Mouse (Mus musculus): ENCODE results near the gene Ccl22.

Ccl22 gene

DNA sequence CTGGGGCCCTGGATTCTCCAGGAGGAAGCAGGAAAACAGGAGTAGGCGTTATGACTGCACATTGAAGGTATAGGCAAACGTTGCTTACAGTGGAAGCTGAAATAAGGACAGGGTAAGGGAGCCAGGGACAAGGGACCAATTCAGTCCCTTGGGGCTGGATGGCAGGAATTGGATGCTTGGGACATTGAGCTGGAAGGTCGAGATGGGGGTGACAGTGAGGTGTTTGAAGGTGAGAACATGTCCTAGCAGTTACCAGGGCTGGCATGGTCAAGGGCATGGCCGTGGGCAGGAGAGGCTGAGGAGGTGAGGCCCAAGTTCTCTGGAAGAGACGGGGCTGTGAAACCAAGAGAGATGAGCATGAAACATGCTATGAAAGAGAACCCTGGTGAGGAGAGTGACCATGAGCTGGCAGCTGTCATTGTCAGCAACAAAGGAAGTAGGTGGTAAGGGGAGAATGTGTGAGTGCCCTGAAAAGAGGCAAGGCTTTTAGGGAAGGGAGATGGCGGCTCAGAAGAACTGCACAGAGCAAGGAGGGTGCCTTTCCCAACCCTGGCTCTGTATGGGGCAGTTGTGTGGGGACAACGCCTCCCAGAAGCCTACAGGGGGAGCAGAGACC, 10.5 kb upstream of the Ccl22 start:
- DNase-seq (ENCODE audit: low read depth) = no peak

DNA sequence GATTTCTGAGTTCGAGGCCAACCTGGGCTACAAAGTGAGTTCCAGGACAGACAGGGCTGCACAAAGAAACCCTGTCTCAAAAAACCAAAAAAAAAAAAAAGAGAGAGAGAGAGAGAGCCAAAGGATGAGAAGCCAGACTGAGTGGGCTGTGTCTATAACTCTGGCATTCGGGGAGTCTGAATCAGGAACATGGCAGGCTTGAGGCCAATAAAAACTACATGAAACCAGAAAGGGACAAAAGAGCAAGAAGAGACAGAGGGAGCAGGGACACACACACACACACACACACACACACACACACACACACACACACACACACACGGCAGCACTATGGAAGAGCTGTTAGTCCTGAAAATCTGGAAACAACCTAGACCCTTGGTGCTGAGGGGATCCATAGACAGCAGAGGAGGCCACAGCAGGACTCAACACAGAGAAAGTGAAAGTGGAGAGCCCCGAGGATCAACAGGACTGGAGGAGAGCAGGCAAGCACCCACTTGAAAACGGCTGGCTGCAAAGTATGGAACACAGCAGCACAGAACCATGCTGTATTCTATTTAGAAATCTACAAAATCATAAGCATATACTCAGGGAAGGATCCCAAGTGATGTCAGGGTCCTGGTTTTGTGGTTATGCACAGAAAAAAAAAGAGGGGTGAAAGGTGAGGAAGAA, 9.8 kb upstream of the Ccl22 start:
- DNase-seq (ENCODE audit: low read depth) = no peak

DNA sequence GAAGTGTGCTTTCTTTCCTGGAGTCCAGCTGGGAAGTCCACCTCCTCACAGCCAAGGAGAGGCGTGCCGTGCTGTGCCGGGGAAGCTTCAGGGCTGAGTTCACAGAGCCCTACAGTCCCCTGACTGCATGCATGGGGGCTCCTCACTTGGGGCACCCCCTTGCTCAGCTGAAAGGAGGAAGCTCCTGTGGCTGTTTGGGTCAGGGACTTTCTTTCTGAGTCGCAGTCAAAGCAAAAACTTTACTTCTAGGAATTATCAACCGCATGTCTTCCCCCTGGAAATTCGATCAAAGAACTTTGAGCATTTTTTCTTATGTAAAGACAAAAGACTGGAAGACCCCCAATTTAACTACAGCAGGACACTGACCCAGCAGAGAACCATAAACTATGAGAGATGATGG, 5.6 kb upstream of the Ccl22 start:
- DNase-seq (ENCODE audit: low read depth) = no peak

DNA sequence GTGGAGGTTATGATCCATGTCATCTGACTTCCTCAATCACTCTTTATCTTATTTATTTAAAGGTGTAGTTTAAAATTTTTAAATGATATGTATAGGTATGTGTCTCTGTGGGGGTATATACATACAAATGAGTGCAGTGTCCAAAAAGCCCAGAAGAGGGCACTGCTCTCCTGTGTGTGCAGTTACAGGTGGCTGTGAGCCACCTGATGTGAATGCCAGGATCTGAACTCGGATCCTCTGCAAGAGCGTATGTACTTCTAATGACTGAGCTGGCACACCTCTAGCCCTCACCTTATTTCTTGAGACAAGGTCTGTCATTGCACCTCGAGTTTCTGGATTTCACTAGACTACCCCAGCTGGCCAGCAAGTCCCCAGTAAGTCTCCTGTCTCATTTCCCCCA, 4.8 kb upstream of the Ccl22 start:
- no peak for DNase-seq (ENCODE audit: low read depth)

DNA sequence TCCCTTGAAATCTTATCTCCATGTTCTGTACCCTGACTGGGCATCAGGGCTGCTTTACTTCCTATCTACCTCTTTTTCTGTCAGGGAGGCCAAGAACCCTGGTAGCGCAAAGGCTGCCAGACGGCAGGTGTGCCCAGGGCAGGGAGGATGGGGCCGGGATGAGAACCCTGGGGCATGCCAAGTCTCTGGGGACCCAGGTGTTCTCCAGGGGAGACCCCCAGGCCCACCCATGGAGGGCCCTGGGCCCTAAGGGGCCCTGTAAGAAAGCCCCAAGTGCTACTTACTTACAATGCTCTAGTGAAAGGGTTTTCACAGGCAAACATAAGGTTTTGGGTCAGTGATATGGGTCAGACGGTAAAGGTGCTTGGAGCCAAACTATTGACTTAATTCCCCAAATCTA, 3.7 kb upstream of the Ccl22 start:
- DNase-seq (ENCODE audit: low read depth) = no peak

DNA sequence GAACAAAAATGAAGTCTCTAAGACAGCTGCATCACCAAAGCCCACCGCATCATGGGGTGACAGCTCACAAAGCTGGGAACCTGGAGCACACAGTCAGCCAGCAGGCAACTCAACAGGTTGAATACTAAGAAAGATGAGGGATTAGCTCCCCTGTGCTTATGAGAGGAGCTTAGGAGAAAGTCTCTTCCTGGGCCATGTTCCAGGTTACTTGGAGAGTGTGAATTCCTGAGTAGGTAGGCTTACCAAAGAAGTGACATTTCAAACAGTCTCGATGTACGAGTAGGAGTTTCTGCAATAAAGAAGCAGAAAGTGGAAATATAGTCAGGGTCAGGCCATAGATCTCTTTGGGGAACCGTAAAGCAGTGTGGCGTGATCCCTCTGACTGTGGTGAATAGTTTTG, 906 bp upstream of the Ccl22 start:
- no peak for DNase-seq (ENCODE audit: low read depth)

DNA sequence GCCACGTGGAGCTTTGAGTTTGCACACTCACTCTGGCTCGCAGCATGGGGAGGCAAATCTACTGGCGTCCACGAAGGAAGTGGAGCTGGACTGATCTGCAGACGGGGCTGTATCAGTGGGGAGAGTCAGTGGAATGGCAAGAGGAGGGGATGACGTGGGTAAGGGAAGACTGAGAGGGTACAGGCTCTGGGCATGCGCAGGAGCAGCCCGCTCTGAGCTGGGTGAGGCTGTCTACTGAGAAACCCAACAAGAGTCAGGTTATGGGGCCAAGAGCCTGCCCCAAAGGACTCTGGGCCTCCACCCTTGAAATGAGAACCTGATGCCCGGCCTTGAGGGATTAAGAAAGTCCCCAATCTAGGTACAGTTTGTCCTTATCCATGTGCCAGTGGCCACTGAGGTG, 418 bp upstream of the Ccl22 start:
- DNase-seq (ENCODE audit: low read depth) = no peak

DNA sequence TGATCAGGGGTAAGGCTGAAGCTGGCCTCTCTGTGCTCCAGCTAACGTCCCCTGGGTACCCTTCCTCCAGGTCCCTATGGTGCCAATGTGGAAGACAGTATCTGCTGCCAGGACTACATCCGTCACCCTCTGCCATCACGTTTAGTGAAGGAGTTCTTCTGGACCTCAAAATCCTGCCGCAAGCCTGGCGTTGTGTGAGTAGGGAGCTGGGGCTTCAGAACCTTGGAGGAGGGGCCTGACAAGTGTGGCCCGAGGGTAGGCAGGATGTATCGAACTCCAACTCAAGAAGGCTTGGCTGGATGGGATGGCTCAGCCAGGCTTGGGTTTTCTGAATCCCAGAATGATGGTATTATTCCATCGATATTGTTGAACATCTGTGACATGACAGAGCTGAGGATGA, 1.4 kb downstream of the Ccl22 start:
- DNase-seq (ENCODE audit: low read depth) = no peak

DNA sequence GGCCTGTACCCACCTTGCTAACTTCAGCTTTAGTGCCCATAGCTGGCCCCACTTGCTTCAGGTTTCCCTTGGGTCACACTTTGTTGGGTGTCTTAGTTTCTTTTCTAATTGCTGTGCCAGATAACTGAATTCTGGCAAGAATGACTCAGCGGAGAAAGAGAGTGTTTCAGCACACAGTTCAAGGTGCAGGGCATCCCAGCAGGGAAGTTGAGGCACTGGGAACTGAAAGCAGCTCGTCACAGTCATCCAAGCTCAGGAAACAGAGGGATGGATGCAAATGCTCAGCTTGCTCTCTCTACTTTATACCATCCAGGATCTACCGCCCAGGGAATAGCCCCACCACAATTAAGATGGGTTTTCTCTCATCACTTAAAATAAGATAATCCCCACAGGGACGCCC, 3.0 kb downstream of the Ccl22 start:
- DNase-seq (ENCODE audit: low read depth) = no peak

DNA sequence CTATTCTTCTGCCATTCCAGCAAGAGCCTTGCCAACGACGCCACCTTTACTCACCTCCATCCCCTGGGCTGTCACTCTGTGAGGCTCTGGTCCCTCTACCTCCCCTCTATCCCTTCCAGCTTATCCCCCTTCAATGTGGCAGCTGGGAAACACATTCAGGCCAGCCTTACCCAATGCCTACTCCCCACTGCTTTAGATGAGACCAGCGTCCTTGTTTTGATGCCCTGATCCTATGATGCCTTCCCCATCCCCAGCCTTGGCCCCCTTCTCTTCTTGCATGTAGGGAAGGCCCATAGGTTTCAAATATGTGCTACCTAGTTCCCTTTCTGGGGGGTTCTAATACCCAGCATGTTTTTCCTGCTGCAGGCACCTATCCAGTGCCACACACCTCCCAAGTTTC, 4.6 kb downstream of the Ccl22 start:
- DNase-seq (ENCODE audit: low read depth) = no peak

DNA sequence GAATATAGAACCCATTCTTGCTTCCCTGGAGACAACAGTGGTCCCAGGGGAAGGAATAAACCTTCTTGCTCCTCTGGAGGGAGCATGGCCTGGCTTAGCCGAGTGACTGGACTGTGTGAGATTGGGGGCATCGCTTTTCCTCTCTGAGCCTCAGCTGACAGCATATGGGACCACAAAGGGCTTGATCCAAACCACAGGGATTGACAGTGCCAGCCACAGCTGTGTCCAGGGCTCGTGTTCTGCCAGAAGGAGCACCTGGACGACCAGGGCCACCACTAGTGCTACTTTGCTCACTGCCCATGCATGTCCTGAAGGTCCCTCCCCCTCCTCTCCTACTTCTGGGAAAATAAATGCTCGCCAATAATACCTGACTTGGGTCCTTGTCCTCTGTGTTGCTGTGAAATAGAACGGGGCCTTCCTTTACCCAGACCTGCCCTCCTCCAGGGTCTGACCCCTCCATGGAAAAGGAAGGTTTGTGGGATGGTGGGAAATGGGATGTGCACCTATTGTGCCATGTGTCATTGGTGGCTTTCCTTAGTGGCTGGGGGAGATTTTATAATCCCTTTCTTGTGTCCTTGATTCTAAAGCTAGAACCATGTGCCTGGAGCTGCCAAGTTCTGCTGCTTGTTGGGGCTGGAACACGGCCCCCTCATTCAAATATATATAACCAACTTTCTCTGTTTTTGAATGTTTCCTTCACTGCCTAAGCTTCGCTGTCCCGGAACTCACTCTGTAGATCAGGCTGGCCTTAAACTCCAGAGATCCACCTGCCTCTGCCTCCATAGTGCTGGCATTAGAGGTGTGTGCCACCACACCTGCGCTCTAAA, 5.8 kb downstream of the Ccl22 start:
- no peak for DNase-seq (ENCODE audit: low read depth)

DNA sequence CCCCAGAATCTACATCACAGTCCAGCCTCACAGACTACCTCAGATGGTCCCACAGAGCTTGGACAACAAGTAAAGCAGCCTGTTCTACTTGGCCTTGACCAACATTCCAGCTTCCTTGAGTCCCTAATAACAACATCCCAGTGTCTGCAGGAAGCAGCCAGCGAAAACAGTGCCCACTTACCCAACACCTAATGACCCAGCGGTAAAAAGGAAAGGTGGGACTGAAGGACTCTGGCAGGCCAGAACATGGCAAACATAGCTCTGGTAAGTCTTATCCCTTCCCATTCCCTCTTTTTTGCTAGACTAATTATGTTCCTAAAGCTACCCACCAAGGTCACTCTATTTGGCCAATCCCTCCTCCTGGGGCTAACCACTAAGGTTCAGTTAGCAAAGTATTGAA, 8.6 kb downstream of the Ccl22 start:
- DNase-seq (ENCODE audit: low read depth) = no peak

DNA sequence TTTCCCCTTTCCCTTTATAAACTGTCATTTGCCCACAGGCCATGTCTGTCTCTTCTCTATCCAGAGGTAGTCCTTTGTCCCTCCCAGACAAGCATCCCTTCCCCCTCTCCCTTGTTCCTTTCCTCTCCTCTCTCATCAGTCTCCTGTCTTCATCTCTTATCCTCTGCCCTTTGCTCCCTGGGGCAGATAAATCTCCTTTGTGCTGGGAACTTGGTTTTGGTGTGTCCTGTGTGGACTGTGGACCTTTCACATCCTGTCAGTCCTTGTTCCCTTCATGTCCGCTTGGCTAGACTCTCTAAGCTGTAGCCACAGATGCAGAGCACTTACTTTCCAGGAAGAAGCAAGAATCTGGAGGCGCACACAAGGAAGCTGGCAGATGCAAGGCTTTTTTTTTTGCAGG, 9.1 kb downstream of the Ccl22 start:
- no peak for DNase-seq (ENCODE audit: low read depth)

DNA sequence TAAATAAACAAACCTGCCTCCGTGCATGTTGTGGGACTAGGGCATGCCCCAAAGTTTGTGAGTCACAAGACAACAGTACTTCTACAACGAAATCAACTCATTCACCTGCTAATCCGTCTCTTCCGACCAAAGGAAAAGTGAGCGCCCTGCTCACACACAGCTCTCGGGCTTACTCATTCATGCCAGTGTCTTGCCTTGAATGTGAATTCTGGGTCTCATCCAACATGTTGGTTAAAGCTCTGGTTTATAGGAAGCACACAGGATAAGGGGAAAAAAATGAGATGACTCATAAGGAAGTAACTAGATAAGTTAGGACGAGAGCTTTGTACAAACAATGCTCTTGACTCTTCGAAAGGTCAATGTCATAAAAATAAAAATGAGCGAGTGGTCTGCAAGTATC, 21.6 kb downstream of the Ccl22 start:
- DNase-seq (ENCODE audit: low read depth) = no peak

DNA sequence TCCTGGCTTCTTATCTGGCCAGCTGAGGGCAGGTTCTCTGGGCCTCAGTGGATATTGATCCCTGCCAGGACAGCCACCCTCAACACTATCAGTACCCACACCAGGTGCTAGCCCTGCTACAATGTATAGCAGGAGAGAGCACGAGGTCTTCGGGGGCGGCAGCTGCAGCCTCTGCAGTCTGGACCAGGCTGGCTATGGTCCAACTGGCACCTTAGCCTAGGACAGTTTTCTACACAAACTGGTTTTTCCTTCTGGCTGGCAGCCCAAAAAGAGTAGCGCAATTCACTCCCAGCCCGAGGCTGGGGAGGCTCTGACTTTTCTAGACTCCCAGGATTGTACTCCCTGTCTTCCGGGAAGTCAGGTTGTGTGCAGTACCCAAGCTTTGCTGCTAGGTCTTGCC, 25.6 kb downstream of the Ccl22 start:
- no peak for DNase-seq (ENCODE audit: low read depth)

DNA sequence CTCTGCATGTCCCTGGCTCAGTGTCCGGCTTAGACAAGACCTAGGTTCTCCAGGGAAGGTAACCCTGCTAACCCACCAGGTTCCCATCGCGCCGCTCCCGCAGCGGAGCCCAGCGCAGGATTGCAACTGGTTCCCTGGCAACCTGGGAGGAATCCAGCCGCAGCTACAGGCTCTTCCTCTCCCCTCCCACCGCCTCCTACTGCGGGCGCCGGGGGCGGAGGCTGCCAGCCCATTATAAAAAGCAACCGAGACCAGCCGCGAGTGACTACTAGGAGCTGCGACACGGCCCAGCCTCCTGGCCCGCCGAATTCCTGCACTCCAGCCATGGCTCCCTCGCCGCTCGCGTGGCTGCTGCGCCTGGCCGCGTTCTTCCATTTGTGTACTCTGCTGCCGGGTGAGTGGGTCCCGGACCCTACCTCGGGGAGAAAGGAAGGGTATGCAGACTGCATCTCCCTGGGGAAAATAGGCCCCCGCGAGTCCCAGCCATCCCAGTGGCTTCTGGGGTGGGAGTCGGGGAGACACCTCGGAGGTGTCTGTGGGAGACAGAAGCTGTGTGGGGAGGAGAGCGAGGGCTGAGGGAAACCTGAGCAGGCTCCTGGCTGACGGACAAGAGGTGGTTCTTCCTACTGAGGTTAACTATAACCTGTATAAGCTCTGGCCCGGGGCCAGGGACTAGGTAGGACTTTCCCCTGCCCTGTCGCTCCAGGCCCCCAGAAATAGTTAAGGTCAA, 26.7 kb downstream of the Ccl22 start, which contains the start of gene Cx3cl1:
TSS of gene Cx3cl1 (plus strand) at position 69 of the 730 bp plus-strand sequence.
- no peak for DNase-seq (ENCODE audit: low read depth)

DNA sequence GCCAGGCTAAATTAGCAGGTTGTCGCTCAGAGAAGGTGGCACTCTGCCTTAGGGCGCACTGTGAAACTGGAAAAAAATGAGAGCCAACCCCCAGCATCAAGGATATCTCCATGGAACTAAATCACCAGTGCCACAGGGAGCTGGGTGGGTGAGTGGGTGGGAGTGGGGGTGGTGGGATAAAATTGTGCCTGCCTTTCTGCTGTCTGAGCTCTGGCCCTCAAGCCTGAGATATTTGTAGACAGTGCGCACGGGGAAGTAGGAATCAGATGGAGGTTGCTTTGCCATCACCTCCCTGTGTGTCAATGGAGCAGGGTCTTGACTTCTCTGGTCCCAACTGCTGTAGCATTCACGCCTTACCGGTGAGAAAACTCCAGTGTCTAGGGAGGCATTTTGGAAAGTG, 27.7 kb downstream of the Ccl22 start:
- DNase-seq (ENCODE audit: low read depth) = no peak

DNA sequence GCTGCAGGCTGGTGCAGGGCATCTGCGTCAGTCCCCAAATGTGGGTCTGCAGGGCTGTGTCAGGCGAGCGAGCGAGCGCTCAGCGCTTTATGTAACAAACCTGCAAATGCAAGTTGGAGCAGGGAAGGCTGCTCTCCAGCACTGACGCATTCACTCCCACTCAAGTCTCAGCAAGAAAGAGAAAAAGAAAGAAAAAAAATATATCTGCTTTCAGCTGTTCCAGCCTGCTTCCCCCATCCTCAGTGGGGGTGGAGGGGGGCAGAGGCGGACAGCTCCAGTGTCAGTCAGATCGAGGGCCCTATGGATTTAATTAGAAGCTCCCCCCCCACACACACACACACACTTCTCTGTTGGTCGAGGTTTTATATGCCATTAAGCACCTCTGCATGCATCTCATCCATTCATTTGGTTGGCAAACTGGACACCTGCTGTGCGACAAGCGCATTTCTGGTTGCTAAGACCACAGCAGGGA, 28.3 kb downstream of the Ccl22 start:
- no peak for DNase-seq (ENCODE audit: low read depth)

DNA sequence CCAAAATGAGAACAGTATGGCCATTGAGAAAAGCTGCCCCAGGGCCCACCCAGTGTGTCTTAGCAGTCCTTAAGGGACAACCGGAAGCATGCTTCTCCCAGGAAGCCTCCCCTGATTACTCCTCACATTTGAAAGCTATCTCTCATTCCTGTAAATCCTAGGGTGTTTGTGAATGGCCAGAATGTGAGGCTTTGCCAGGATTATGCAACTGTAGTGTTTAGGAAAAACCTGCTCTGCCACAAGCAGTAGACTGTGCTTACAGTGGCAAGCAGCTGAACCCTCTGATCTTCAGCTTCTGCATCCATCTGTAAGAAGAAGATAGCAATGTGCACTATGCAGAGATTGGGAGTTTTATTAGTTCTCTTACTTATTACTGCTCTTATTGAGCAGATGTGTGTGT, 29.2 kb downstream of the Ccl22 start:
- DNase-seq (ENCODE audit: low read depth) = no peak

DNA sequence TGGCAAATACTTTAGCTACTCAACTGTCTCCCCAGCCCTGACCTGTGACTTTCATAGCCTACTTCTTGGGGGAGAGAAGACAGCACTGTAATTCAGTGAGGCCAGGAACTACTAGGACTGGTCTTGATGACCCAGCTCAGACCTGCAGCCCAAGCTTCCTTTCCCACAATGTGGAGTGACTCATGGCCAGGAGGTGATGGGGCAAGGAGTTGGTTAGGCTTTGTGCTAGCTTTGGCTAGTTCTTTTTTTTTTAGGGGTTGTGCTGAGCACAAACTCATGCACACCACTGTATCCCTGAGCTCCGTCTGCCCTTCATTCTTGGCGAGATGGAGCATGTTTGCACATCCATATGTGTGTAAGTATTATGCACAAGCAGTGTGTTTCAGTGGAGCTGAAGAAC, 31.0 kb downstream of the Ccl22 start:
- DNase-seq (ENCODE audit: low read depth) = no peak

DNA sequence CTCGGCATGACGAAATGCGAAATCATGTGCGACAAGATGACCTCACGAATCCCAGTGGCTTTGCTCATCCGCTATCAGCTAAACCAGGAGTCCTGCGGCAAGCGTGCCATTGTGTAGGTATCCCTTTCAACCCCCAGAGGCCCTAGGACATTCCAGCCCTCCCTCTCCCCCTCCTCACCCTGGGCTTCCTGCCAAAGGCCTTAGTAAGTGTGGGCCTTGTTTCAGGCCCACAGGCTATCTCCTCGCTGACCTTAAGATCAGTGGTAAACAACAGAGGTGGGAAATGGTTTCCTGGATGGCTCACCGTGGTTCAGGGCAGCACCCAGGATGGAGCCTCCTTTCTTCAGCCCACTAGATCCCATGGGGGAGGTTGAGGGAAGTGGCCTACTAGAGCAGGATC, 32.6 kb downstream of the Ccl22 start:
- no peak for DNase-seq (ENCODE audit: low read depth)

DNA sequence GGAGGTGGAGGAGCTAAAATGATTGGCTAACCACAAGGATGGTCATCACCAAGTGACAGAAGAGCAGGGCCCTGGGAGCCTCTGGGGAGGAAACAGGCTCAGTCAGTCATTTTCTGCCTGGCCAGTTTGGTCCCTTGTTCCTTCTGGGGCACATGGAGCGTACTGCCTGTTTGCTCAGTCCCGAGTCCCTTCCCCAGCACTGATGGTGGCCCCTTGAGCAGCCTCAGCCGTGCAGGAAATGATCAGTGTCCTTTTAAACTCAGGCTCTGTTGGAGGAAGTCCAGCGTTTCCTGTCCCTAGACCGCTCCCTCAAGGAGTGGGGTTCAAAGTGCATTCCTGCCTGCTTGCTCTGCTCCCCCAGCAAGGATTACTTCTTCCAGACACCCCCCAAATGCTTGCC, 33.1 kb downstream of the Ccl22 start:
- DNase-seq (ENCODE audit: low read depth) = no peak

Measured in c-Kit-positive CD71-negative TER-119-negative erythroid progenitor cells, embryonic 14.5 days (primary cell).